Mouse (Mus musculus): Measurements from ENCODE around the gene Mmp11. TPM values are rescaled to one million over a fixed set of nuclear protein-coding genes. Genes with fewer than 3 reads are reported as not detected.
A peak's percentile ranks its signal among the peaks of the same experiment; 100 is the strongest.
"Not testable (repeated sequence)": the region's sequence is repeated elsewhere in the genome, so short reads cannot be mapped to it uniquely, and the experiment has no call there.

The Mmp11 gene
- polyA plus RNA-seq, 1 experiment from 2014 or later: 9.9 TPM

GRCm38 (mm10) chr10:75889406-75890153 is 46.7 kb downstream of the Mmp11 start:
- TF ChIP-seq CTCF (IDR thresholded peaks at IDR 0.05; ENCODE audit: low read depth): no peak
- no peak for TF ChIP-seq EP300 (optimal IDR thresholded peaks at IDR 0.05)
- no peaks in the 10 kb centered on the region for H3K36me3 ChIP-seq (ENCODE audit: control insufficient read depth, insufficient read depth, low read length)
- no peak overlapping the region for H3K9ac ChIP-seq (ENCODE audit: low read length)
- H3K4me1 ChIP-seq (replicated peaks; ENCODE audit: control insufficient read depth, insufficient read depth): no peaks in the 10 kb centered on the region
- H3K4me3 ChIP-seq (ENCODE audit: low read depth, low read length): no peak overlapping the region
- no peaks in the 10 kb centered on the region for H3K9me3 ChIP-seq (ENCODE audit: control insufficient read depth, low read length)
- 42% methylated on average over 8 of the region's 8 CpGs for WGBS
- DNase-seq (ENCODE audit: low spot score): no peak
- no peak overlapping the region for H3K4me2 ChIP-seq (replicated peaks; ENCODE audit: low read depth)
- no peaks in the 10 kb centered on the region for H3K27me3 ChIP-seq (ENCODE audit: control insufficient read depth, insufficient read depth, low read length)
- no peak overlapping the region for H3K27ac ChIP-seq (replicated peaks)
- no peak for ATAC-seq (ENCODE audit: low FRiP score, low TSS enrichment)

DNA sequence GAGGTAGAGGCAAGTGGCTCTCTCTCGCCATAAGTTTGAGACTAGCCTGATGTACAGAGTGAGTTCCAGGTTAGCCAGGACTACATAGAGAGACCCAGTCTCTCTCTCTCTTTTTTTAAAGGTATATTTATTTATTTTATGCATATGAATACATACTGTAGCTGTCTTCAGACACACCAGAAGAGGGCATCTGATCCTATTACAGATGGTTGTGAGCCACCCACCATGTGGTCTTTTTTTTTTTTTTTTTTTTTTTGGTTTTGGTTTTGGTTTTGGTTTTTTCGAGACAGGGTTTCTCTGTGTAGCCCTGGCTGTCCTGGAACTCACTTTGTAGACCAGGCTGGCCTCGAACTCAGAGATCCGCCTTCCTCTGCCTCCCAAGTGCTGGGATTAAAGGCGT is 48.8 kb downstream of the Mmp11 start:
- not testable (repeated sequence) for H3K4me2 ChIP-seq (replicated peaks; ENCODE audit: low read depth); H3K9ac ChIP-seq (ENCODE audit: low read length); H3K4me3 ChIP-seq (ENCODE audit: low read depth, low read length); H3K36me3 ChIP-seq (ENCODE audit: control insufficient read depth, insufficient read depth, low read length); ATAC-seq (ENCODE audit: low FRiP score, low TSS enrichment); H3K27me3 ChIP-seq (ENCODE audit: control insufficient read depth, insufficient read depth, low read length); H3K4me1 ChIP-seq (replicated peaks; ENCODE audit: control insufficient read depth, insufficient read depth); H3K9me3 ChIP-seq (ENCODE audit: control insufficient read depth, low read length); DNase-seq (ENCODE audit: low spot score); H3K27ac ChIP-seq (replicated peaks)
- WGBS: 79% methylated on average over 5 of the region's 5 CpGs

DNA sequence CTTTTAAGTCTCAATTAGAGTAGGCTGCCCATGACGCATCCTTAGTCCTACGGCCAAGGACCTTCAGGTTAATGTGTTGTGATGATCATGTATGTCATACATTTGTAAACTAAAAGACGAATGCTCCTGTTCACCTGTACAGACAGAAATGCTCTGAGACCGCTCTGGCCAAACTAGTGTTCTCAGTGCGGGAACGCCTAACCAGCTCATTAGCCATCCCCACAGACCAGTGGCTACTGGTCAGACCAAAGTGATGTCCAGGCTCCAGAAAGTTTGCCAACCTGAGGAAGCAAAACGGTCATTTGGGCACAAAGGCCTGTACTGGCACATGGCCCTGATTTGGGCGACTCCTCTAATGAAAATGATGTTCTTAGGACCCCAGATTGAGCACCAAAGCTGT is 51.6 kb downstream of the Mmp11 start:
- H3K4me1 ChIP-seq (replicated peaks; ENCODE audit: control insufficient read depth, insufficient read depth): no peaks in the 10 kb centered on the region
- no peak for DNase-seq (ENCODE audit: low spot score)
- no peak for TF ChIP-seq EP300 (optimal IDR thresholded peaks at IDR 0.05)
- no peak for TF ChIP-seq CTCF (IDR thresholded peaks at IDR 0.05; ENCODE audit: low read depth)
- no peak overlapping the region for H3K27ac ChIP-seq (replicated peaks)
- no peak overlapping the region for H3K4me2 ChIP-seq (replicated peaks; ENCODE audit: low read depth)
- H3K4me3 ChIP-seq (ENCODE audit: low read depth, low read length): no peak overlapping the region
- WGBS: 90% methylated on average over 8 of the region's 8 CpGs
- no peak overlapping the region for H3K9ac ChIP-seq (ENCODE audit: low read length)
- H3K36me3 ChIP-seq (ENCODE audit: control insufficient read depth, insufficient read depth, low read length): no peaks in the 10 kb centered on the region
- no peaks in the 10 kb centered on the region for H3K27me3 ChIP-seq (ENCODE audit: control insufficient read depth, insufficient read depth, low read length)
- no peak for ATAC-seq (ENCODE audit: low FRiP score, low TSS enrichment)
- no peaks in the 10 kb centered on the region for H3K9me3 ChIP-seq (ENCODE audit: control insufficient read depth, low read length)

- Histone ChIP-seq H3K4me3 (ENCODE audit: low read depth, low read length) (no peak overlapping the region), H3K4me1 (replicated peaks; ENCODE audit: control insufficient read depth, insufficient read depth) (no peaks in the 10 kb centered on the region), H3K27me3 (ENCODE audit: control insufficient read depth, insufficient read depth, low read length) (no peaks in the 10 kb centered on the region), H3K9me3 (ENCODE audit: control insufficient read depth, low read length) (no peaks in the 10 kb centered on the region), H3K9ac (ENCODE audit: low read length) (no peak overlapping the region), H3K27ac (replicated peaks) (no peak overlapping the region), H3K36me3 (ENCODE audit: control insufficient read depth, insufficient read depth, low read length) (no peaks in the 10 kb centered on the region), H3K4me2 (replicated peaks; ENCODE audit: low read depth) (0 out of 2 replicates have a peak overlapping the region, but pooled peaks have one; percentile 28)
- peak; percentile 81 for ATAC-seq (ENCODE audit: low FRiP score, low TSS enrichment)
- peak; percentile 84 for DNase-seq (ENCODE audit: low spot score)
- TF ChIP-seq EP300 (optimal IDR thresholded peaks at IDR 0.05) (no peak), CTCF (IDR thresholded peaks at IDR 0.05; ENCODE audit: low read depth) (peak; percentile 83)
- WGBS: 3% methylated on average over 10 of the region's 10 CpGs
These were observed 53.1 kb downstream of the Mmp11 start for GRCm38 (mm10) chr10:75883232-75883552.

GRCm38 (mm10) chr10:75882433-75883231 is 53.7 kb downstream of the Mmp11 start:
- 17% methylated on average over 15 of the region's 15 CpGs for WGBS
- ATAC-seq (ENCODE audit: low FRiP score, low TSS enrichment) (no peak; the same call in 1 of the 2 replicates), DNase-seq (ENCODE audit: low spot score) (no peak)
- H3K27ac ChIP-seq (replicated peaks): peak overlapping the region; percentile 45; the same call in 1 of the 2 replicates
- no peaks in the 10 kb centered on the region for H3K36me3 ChIP-seq (ENCODE audit: control insufficient read depth, insufficient read depth, low read length)
- H3K9me3 ChIP-seq (ENCODE audit: control insufficient read depth, low read length): no peaks in the 10 kb centered on the region
- H3K4me1 ChIP-seq (replicated peaks; ENCODE audit: control insufficient read depth, insufficient read depth): no peaks in the 10 kb centered on the region
- 0 out of 2 replicates have a peak overlapping the region, but pooled peaks have one; percentile 28 for H3K4me2 ChIP-seq (replicated peaks; ENCODE audit: low read depth)
- TF ChIP-seq EP300 (optimal IDR thresholded peaks at IDR 0.05) (no peak), CTCF (IDR thresholded peaks at IDR 0.05; ENCODE audit: low read depth) (no peak)
- no peaks in the 10 kb centered on the region for H3K27me3 ChIP-seq (ENCODE audit: control insufficient read depth, insufficient read depth, low read length)
- no peak overlapping the region for H3K9ac ChIP-seq (ENCODE audit: low read length)
- no peak overlapping the region for H3K4me3 ChIP-seq (ENCODE audit: low read depth, low read length)
